Mouse (Mus musculus): ENCODE results near the gene Fndc3b. TPM values are rescaled to one million over a fixed set of nuclear protein-coding genes. Genes with fewer than 3 reads are reported as not detected.

Gene Fndc3b
- polyA plus RNA-seq, 1 experiment from 2014 or later = 7.5 TPM

- WGBS = 86% methylated on average over 9 of the region's 9 CpGs
- Histone ChIP-seq H3K36me3 (ENCODE audit: control insufficient read depth, insufficient read depth, low read length) (no peaks in the 10 kb centered on the region), H3K4me1 (ENCODE audit: control insufficient read depth, insufficient read depth, low read depth, low read length) (peaks cover 5% of the 10 kb centered on the region), H3K9ac (ENCODE audit: low read depth, low read length) (no peak overlapping the region), H3K4me3 (ENCODE audit: low read length) (no peak overlapping the region), H3K9me3 (ENCODE audit: control insufficient read depth, low read length) (no peaks in the 10 kb centered on the region), H3K27me3 (replicated peaks; ENCODE audit: control insufficient read depth, insufficient read depth, low read length) (no peaks in the 10 kb centered on the region), H3K4me2 (ENCODE audit: low read length) (no peak overlapping the region), H3K27ac (ENCODE audit: low read depth, low read length) (no peak overlapping the region)
- ATAC-seq = no peak
These were observed 220.2 kb downstream of the Fndc3b start for GRCm38 (mm10) chr3:27490891-27491290.

- H3K36me3 ChIP-seq (ENCODE audit: control insufficient read depth, insufficient read depth, low read length) = no peaks in the 10 kb centered on the region
- no peaks in the 10 kb centered on the region for H3K27me3 ChIP-seq (replicated peaks; ENCODE audit: control insufficient read depth, insufficient read depth, low read length)
- no peak overlapping the region for H3K9ac ChIP-seq (ENCODE audit: low read depth, low read length)
- no peak overlapping the region for H3K27ac ChIP-seq (ENCODE audit: low read depth, low read length)
- H3K4me2 ChIP-seq (ENCODE audit: low read length) = no peak overlapping the region
- H3K4me3 ChIP-seq (ENCODE audit: low read length) = no peak overlapping the region
- 70% methylated on average over 6 of the region's 6 CpGs for WGBS
- H3K9me3 ChIP-seq (ENCODE audit: control insufficient read depth, low read length) = no peaks in the 10 kb centered on the region
- H3K4me1 ChIP-seq (ENCODE audit: control insufficient read depth, insufficient read depth, low read depth, low read length) = no peaks in the 10 kb centered on the region; the same call in 1 of the 2 replicates
- ATAC-seq = no peak
These were observed 221.6 kb downstream of the Fndc3b start for GRCm38 (mm10) chr3:27489550-27489949.

- no peak overlapping the region for H3K27ac ChIP-seq (ENCODE audit: low read depth, low read length)
- WGBS = 91% methylated on average over 4 of the region's 4 CpGs
- no peaks in the 10 kb centered on the region for H3K4me1 ChIP-seq (ENCODE audit: control insufficient read depth, insufficient read depth, low read depth, low read length)
- H3K4me2 ChIP-seq (ENCODE audit: low read length) = no peak overlapping the region
- H3K36me3 ChIP-seq (ENCODE audit: control insufficient read depth, insufficient read depth, low read length) = no peaks in the 10 kb centered on the region
- H3K9ac ChIP-seq (ENCODE audit: low read depth, low read length) = no peak overlapping the region
- no peaks in the 10 kb centered on the region for H3K27me3 ChIP-seq (replicated peaks; ENCODE audit: control insufficient read depth, insufficient read depth, low read length)
- no peaks in the 10 kb centered on the region for H3K9me3 ChIP-seq (ENCODE audit: control insufficient read depth, low read length)
- no peak overlapping the region for H3K4me3 ChIP-seq (ENCODE audit: low read length)
- no peak for ATAC-seq
These were observed 226.0 kb downstream of the Fndc3b start for GRCm38 (mm10) chr3:27485141-27485540.

- Histone ChIP-seq H3K4me2 (ENCODE audit: low read length) (no peak overlapping the region), H3K4me1 (ENCODE audit: control insufficient read depth, insufficient read depth, low read depth, low read length) (no peaks in the 10 kb centered on the region), H3K27ac (ENCODE audit: low read depth, low read length) (no peak overlapping the region), H3K36me3 (ENCODE audit: control insufficient read depth, insufficient read depth, low read length) (no peaks in the 10 kb centered on the region), H3K27me3 (replicated peaks; ENCODE audit: control insufficient read depth, insufficient read depth, low read length) (no peaks in the 10 kb centered on the region), H3K4me3 (ENCODE audit: low read length) (no peak overlapping the region), H3K9ac (ENCODE audit: low read depth, low read length) (no peak overlapping the region), H3K9me3 (ENCODE audit: control insufficient read depth, low read length) (no peaks in the 10 kb centered on the region)
- ATAC-seq = no peak
- 67% methylated on average over 3 of the region's 3 CpGs for WGBS
These were observed 226.4 kb downstream of the Fndc3b start for GRCm38 (mm10) chr3:27484698-27485097.

GRCm38 (mm10) chr3:27483762-27484161 lies 227.3 kb downstream of the Fndc3b start:
- H3K27me3 ChIP-seq (replicated peaks; ENCODE audit: control insufficient read depth, insufficient read depth, low read length) = no peaks in the 10 kb centered on the region
- no peak overlapping the region for H3K9ac ChIP-seq (ENCODE audit: low read depth, low read length)
- ATAC-seq = no peak
- H3K4me2 ChIP-seq (ENCODE audit: low read length) = no peak overlapping the region
- peaks cover 2% of the 10 kb centered on the region; the same call in 1 of the 2 replicates for H3K4me1 ChIP-seq (ENCODE audit: control insufficient read depth, insufficient read depth, low read depth, low read length)
- H3K9me3 ChIP-seq (ENCODE audit: control insufficient read depth, low read length) = no peaks in the 10 kb centered on the region
- H3K36me3 ChIP-seq (ENCODE audit: control insufficient read depth, insufficient read depth, low read length) = no peaks in the 10 kb centered on the region
- no peak overlapping the region for H3K4me3 ChIP-seq (ENCODE audit: low read length)
- H3K27ac ChIP-seq (ENCODE audit: low read depth, low read length) = no peak overlapping the region
- WGBS = 84% methylated on average over 10 of the region's 10 CpGs

- Histone ChIP-seq H3K27me3 (replicated peaks; ENCODE audit: control insufficient read depth, insufficient read depth, low read length) (no peaks in the 10 kb centered on the region), H3K27ac (ENCODE audit: low read depth, low read length) (no peak overlapping the region), H3K9me3 (ENCODE audit: control insufficient read depth, low read length) (no peaks in the 10 kb centered on the region), H3K36me3 (ENCODE audit: control insufficient read depth, insufficient read depth, low read length) (no peaks in the 10 kb centered on the region), H3K4me2 (ENCODE audit: low read length) (no peak overlapping the region), H3K4me1 (ENCODE audit: control insufficient read depth, insufficient read depth, low read depth, low read length) (peaks cover 2% of the 10 kb centered on the region; the same call in 1 of the 2 replicates), H3K9ac (ENCODE audit: low read depth, low read length) (no peak overlapping the region), H3K4me3 (ENCODE audit: low read length) (no peak overlapping the region)
- WGBS = 97% methylated on average over 3 of the region's 3 CpGs
- ATAC-seq = no peak
These were observed 227.8 kb downstream of the Fndc3b start for GRCm38 (mm10) chr3:27483321-27483720.

GRCm38 (mm10) chr3:27481738-27482137 lies 229.4 kb downstream of the Fndc3b start:
- Histone ChIP-seq H3K4me2 (ENCODE audit: low read length) (no peak overlapping the region), H3K27me3 (replicated peaks; ENCODE audit: control insufficient read depth, insufficient read depth, low read length) (no peaks in the 10 kb centered on the region), H3K9me3 (ENCODE audit: control insufficient read depth, low read length) (no peaks in the 10 kb centered on the region), H3K4me3 (ENCODE audit: low read length) (no peak overlapping the region), H3K9ac (ENCODE audit: low read depth, low read length) (no peak overlapping the region), H3K36me3 (ENCODE audit: control insufficient read depth, insufficient read depth, low read length) (no peaks in the 10 kb centered on the region), H3K27ac (ENCODE audit: low read depth, low read length) (no peak overlapping the region), H3K4me1 (ENCODE audit: control insufficient read depth, insufficient read depth, low read depth, low read length) (peaks cover 2% of the 10 kb centered on the region; the same call in 1 of the 2 replicates)
- 94% methylated on average over 5 of the region's 5 CpGs for WGBS
- ATAC-seq = no peak

- no peak for ATAC-seq
- no peak overlapping the region for H3K9ac ChIP-seq (ENCODE audit: low read depth, low read length)
- no peak overlapping the region for H3K27ac ChIP-seq (ENCODE audit: low read depth, low read length)
- H3K36me3 ChIP-seq (ENCODE audit: control insufficient read depth, insufficient read depth, low read length) = no peaks in the 10 kb centered on the region
- no peak overlapping the region for H3K4me2 ChIP-seq (ENCODE audit: low read length)
- H3K4me3 ChIP-seq (ENCODE audit: low read length) = no peak overlapping the region
- H3K27me3 ChIP-seq (replicated peaks; ENCODE audit: control insufficient read depth, insufficient read depth, low read length) = no peaks in the 10 kb centered on the region
- peaks cover 2% of the 10 kb centered on the region; the same call in 1 of the 2 replicates for H3K4me1 ChIP-seq (ENCODE audit: control insufficient read depth, insufficient read depth, low read depth, low read length)
- 86% methylated on average over 2 of the region's 2 CpGs for WGBS
- no peaks in the 10 kb centered on the region for H3K9me3 ChIP-seq (ENCODE audit: control insufficient read depth, low read length)
These were observed 231.7 kb downstream of the Fndc3b start for GRCm38 (mm10) chr3:27479378-27479777.

- Histone ChIP-seq H3K9ac (ENCODE audit: low read depth, low read length) (no peak overlapping the region), H3K4me1 (ENCODE audit: control insufficient read depth, insufficient read depth, low read depth, low read length) (peaks cover 2% of the 10 kb centered on the region; the same call in 1 of the 2 replicates), H3K36me3 (ENCODE audit: control insufficient read depth, insufficient read depth, low read length) (no peaks in the 10 kb centered on the region), H3K27me3 (replicated peaks; ENCODE audit: control insufficient read depth, insufficient read depth, low read length) (no peaks in the 10 kb centered on the region), H3K4me3 (ENCODE audit: low read length) (no peak overlapping the region), H3K4me2 (ENCODE audit: low read length) (no peak overlapping the region), H3K27ac (ENCODE audit: low read depth, low read length) (no peak overlapping the region), H3K9me3 (ENCODE audit: control insufficient read depth, low read length) (no peaks in the 10 kb centered on the region)
- peak; percentile 90 for ATAC-seq
- 70% methylated on average over 16 of the region's 16 CpGs for WGBS
These were observed 232.4 kb downstream of the Fndc3b start for GRCm38 (mm10) chr3:27478563-27479156.
